Mouse (Mus musculus) splenic B cell, adult 2 months (primary cell): ENCODE measurements around the gene Cotl1.

Experiments
- DNase-seq: peaks from one replicate; pipeline ENCODE4 v3.0.0-alpha.2; 2011; ENCODE audit warnings: low read depth, low spot score
- H3K27me3 ChIP-seq: 2 replicates; pipeline ENCODE4 v1.6.1; 2012; ENCODE audit warnings: mild to moderate bottlenecking, low read length, moderate library complexity, mixed read lengths; ENCODE audit not compliant: control insufficient read depth, poor library complexity, insufficient read depth, severe bottlenecking
- H3K36me3 ChIP-seq: 2 replicates; pipeline ENCODE4 v1.6.1; 2012; ENCODE audit warnings: mild to moderate bottlenecking, low read length, moderate library complexity, mixed read lengths; ENCODE audit not compliant: control insufficient read depth, poor library complexity, insufficient read depth, severe bottlenecking

Gene Cotl1

DNA sequence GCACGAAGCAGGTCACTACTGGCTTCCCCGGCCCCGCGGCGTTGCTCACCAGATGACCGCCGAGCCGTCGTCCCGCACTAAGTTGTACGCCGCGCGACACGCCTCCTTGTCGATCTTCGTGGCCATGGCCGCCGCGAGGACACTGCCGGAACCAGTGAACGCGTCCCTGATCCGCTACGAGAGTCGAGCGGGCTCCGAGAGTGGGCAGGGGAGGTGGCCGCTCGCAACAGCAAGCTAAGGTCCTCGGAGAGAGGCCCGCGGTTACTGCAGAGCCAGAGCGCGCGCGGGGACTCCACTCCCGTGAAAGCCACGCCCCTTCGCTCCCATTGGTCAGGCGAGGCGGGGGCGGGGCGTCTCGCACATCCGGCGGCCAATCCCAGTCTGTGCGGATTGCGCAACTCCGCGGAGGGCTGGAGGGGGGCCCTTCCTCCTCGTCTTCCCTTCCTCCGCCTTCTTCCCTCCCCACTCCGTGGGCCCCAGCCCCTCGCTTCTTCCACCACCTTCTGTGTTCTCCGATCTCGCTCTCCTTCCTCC is at the start of gene Cotl1:
Gene Cotl1, minus strand, starts transcription at position 270 of the 534 bp plus-strand sequence.
- Histone ChIP-seq H3K36me3 (no peaks in the 10 kb centered on the region; the same call in 1 of the 2 replicates), H3K27me3 (no peaks in the 10 kb centered on the region)
- peak; percentile 97 for DNase-seq

DNA sequence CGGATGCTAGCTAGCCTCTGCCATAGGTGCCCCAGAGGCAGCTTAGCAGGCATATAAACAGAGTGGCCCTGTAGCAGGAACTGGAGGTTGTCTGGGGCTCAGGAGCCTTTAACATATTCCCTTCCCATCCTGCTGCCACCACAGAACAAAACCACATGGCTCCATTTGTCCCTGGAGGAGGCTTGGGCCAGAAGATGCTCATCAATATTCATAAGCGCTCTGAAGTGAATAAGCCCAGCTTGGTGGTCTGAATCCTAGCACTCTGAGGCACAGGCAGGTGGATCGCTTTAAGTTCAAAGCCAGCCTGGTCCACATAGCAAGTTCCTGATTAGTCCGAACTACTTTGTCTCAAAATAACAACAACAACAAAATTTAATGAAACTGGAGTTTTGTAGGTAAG is 47.7 kb upstream of the Cotl1 start:
- no peaks in the 10 kb centered on the region for H3K36me3 ChIP-seq
- no peaks in the 10 kb centered on the region for H3K27me3 ChIP-seq

DNA sequence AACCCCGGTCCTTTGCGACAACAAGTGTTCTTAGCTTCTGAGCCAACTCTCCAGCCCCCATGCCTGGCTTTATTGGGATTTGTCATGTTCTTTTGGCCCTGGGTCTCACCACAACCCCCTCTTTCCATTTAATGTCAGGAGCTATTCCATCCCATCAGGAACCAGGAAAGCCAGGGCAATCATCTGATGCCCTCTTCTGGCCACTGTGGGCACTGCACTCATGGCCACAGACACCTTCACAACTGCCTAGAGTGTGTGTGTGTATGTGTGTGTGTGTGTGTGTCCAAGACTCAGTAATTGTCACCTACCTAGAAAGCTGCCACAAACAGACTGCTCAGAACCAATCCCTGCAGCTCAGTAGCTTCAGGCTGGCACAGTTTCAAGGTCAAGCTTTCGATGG is 46.8 kb upstream of the Cotl1 start:
- Histone ChIP-seq H3K27me3 (no peaks in the 10 kb centered on the region), H3K36me3 (no peaks in the 10 kb centered on the region)
- peak; percentile 51 for DNase-seq

More for the DNA sequence above, 47.7 kb upstream of the Cotl1 start:
- DNase-seq, result no peak

DNA sequence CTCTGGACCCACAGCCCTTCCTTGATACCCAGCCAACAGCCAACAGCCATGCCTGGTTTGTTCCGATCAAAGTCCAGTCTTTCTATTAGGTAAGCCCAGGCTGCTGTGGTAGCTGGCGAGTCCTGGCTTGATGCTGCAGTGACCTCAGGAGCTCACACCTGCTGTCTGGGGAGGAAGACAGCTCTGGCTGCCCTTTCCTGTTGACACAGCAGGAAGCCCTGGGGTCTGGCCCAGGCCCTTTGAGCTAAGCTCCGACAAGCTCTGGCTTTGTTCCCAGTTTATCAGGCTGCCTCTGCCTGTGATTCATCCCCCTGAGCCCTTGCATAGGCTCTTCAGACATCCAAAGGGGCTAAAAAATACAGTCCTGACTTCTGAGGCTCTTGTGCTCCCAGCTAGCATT is 45.3 kb upstream of the Cotl1 start:
- Histone ChIP-seq H3K36me3 (no peaks in the 10 kb centered on the region), H3K27me3 (no peaks in the 10 kb centered on the region)
- no peak for DNase-seq

DNA sequence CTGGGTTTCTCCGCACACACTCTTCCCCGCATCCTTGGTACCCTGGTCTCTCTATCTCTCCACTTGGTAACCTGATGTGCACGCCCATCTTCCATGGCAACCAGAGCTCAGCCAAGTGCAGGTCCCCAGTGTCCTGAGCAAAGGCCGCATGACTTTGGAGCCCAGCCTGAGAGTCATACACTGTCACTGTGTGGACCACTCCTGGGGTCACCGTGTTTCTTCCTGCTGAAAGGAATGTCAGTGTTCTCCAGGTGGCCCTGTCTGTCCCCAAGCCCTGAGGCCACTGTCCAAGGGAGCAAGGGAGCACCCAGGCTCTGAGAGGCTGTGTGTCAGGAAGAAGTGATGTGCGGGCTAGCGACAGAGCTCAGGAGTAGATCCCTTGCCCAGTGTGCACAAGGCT is 42.9 kb upstream of the Cotl1 start:
- DNase-seq, result no peak
- H3K27me3 ChIP-seq, result no peaks in the 10 kb centered on the region
- no peaks in the 10 kb centered on the region; the same call in 1 of the 2 replicates for H3K36me3 ChIP-seq

DNA sequence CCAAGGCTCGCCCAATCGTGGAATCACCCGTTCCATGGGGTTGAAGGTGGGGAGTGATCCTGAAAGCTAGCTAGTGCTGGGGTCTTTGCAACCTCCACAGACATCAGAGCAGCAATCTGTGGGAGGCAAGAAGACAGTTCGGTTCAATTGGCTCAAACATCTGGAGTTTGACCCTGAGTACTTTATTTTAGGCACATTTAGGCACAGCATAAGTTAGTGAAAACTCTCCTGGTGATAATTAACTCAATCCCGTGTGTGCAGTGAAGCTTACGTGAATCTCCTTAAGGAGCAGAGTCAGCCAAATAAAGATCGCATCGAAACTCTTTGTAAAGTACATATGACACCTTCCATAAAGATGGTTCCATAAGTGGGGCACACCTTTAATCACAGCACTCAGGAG is 41.6 kb upstream of the Cotl1 start:
- Histone ChIP-seq H3K36me3 (no peaks in the 10 kb centered on the region; the same call in 1 of the 2 replicates), H3K27me3 (no peaks in the 10 kb centered on the region)
- no peak for DNase-seq

DNA sequence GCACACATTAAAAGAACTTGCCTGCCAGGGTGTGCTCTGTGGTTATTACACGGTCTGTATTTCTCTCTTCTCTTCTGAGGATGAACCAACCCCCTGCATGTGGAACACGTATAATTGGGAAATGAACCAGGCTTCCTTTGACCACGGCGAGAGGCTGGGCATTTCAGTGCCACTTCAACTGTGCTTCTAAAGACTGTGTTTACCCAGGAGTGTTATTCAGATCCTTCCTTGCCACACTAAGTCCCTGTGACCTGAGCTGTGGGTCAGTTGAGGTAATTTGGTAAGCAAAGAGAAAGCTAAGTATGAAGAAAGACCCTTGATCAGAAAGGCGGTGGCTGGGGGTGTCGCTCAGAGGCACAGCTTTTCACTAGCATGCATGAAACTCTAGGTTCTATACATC is 41.0 kb upstream of the Cotl1 start:
- DNase-seq, result no peak
- no peaks in the 10 kb centered on the region; the same call in 1 of the 2 replicates for H3K36me3 ChIP-seq
- H3K27me3 ChIP-seq, result no peaks in the 10 kb centered on the region

DNA sequence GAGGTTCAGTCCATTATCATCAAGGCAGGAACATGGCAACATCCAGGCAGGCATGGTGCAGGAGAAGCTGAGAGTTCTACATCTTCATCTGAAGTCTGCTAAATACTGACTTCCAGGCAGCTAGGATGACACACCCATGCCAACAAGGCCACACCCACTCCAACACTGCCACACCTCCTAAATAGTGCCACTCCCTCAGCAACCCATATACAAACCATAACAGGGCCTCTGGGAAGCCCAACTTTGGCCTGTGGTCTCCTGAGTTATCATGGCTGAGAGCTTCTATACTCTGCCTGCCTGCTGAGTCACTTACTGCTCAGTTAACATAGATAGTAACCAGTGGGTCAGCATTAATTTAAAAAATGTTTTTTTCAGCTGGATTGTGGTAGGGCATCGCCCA is 32.8 kb upstream of the Cotl1 start:
- Histone ChIP-seq H3K36me3 (peaks cover 9% of the 10 kb centered on the region), H3K27me3 (no peaks in the 10 kb centered on the region)
- no peak for DNase-seq

DNA sequence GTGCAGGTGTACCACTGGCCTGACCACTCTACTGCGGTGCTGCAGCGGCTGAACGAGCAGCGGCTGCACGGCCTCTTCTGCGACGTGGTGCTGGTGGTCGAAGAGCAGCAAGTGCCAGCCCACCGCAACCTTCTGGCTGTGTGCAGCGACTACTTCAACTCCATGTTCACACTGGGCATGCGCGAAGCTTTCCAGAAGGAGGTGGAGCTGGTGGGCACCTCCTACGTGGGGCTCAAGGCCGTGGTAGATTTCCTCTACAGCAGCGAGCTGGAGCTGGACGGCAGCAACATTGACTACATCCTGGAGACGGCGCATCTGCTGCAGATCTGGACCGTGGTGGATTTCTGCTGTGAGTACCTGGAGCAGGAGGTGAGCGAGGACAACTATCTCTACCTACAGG is 29.3 kb upstream of the Cotl1 start:
- DNase-seq, result no peak

DNA sequence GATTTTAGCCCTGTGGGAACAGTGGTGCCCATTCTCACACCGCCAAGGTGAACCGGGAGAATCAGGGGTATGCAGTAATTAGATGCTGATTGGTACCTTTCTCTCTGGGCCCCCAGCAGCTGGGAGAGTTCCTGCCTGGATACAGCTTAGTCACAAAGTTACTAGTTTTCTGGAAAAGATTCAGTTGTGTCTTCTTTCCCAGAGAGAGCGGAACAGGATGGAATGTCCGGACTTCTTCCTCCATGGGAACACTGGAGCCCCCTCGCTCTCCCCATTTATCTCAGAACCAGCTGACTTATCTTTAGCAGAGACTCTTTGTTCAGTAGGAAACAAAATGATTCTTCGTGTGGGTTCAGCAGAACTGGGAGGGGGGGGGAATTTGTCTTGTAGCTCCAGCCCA is 22.4 kb upstream of the Cotl1 start:
- no peak for DNase-seq
- no peaks in the 10 kb centered on the region for H3K27me3 ChIP-seq
- H3K36me3 ChIP-seq, result no peaks in the 10 kb centered on the region

More for the DNA sequence above, 29.3 kb upstream of the Cotl1 start:
- peaks cover 9% of the 10 kb centered on the region for H3K36me3 ChIP-seq
- H3K27me3 ChIP-seq, result no peaks in the 10 kb centered on the region

DNA sequence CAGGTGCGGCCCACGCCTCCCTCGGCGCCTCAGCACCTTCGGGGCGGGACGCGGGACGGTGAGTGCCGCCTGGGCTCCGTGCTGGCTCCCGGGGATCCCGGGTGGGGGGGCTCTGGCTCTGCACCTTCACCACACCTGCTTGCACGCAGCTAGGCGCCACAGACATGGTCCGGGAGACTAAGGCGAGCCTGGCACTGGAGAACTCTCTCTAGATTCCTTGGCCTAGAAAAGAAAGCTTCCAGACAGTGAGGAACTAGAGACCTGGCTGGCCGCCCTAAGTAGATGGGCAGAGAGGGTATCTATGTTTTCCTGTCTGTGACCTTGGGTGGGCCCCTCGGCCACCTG is 22.0 kb upstream of the Cotl1 start:
- Histone ChIP-seq H3K36me3 (no peaks in the 10 kb centered on the region), H3K27me3 (no peaks in the 10 kb centered on the region)
- no peak for DNase-seq

DNA sequence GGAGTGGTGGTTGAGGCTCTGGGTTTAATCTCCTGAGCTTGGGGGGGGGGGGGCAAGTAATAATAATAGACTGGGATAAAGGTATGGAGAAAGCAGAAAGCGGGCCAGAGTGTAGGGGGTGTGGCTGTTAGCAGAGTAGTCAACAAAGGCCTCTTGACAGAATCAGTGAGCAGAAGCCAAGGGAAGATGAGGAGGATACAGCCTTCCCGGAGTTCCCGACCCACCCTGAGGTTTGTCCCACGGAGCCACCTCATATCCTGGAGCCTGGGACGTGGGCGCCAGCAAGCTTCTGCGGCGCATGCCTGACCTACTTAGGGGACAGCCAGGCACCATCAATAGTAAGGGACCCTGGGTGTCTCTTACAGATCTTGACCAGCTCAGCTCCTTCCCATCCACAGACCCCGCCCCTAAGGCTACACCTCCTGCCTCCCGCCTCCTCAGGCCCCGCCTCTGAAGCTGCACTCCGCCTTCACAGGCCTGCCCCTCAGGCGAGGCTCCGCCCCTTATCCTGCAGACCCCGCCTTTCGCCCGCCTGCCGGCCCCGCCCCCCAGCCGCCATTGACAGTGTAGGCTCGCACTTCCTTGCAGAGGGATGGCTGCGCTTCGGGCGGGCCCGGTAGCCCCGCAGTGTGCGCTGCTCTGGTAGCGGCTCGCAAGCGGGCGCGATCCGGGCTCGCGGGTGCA is 21.5 kb upstream of the Cotl1 start, which contains the start of gene Klhl36:
Gene Klhl36, plus strand, starts transcription at position 561 of the 684 bp plus-strand sequence.
- DNase-seq, result peak; percentile 96
- Histone ChIP-seq H3K36me3 (no peaks in the 10 kb centered on the region), H3K27me3 (no peaks in the 10 kb centered on the region)

DNA sequence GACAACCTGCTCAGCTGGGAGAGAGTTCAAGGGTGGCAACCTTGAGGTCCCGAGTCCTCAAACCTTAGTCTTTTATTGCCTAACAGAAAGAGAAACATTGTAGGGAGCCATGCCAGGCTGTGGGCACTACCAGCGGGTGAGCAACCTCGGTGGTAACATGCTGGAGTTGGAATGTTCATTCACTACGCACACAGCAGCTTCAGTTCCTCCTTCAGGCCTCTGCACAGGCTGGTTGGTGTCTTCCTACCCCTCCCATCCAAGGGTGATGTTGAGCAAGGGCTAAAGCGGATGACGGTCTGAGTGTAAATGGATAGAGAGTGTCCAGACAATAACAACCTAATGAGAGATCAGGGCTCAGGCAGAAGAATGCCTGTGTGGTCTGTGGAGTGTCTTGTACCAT is 17.4 kb upstream of the Cotl1 start:
- DNase-seq, result no peak
- H3K27me3 ChIP-seq, result no peaks in the 10 kb centered on the region

DNA sequence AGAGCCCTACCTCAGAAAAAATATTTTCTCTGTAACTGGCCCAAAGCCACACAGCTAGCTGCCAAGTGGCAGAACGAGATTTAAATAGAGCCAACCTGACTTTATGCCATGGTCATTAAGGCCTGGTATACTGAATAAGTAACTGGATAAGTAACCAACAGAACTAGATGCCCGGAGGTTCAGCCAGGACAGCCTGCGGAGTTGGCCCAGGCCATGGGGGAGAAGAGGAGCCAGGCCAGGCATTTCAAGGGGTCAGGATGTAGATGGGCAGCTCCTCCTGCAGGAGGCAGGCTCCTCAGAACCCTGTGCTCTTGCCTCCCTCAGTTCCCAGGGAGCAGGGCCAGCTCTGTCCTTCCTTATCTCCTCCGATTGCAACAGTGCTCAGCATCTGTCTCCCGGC is 15.3 kb upstream of the Cotl1 start:
- Histone ChIP-seq H3K36me3 (no peaks in the 10 kb centered on the region), H3K27me3 (no peaks in the 10 kb centered on the region)
- no peak for DNase-seq

More for the DNA sequence above, 17.4 kb upstream of the Cotl1 start:
- no peaks in the 10 kb centered on the region for H3K36me3 ChIP-seq

DNA sequence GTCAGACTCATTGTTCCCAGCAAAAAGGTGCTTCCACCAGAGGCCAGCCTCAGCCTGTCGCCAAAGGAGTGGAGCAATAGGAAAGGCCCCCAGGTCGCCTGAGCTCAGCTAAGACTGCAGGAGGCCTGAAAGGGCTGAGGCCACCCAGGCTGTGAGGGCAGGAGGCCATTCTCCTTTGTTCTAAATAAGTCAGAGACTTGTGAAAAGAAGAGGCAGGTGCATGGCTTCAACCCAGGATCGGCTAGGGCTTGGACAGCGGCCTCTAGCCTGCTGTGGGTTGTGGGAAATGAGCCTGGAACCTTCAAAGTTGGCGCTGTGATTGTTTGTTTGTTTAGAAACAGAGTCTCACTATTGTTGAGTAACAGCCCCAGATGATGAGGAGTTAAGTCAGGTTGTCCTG is 13.7 kb upstream of the Cotl1 start:
- Histone ChIP-seq H3K36me3 (no peaks in the 10 kb centered on the region), H3K27me3 (no peaks in the 10 kb centered on the region)
- DNase-seq, result no peak

DNA sequence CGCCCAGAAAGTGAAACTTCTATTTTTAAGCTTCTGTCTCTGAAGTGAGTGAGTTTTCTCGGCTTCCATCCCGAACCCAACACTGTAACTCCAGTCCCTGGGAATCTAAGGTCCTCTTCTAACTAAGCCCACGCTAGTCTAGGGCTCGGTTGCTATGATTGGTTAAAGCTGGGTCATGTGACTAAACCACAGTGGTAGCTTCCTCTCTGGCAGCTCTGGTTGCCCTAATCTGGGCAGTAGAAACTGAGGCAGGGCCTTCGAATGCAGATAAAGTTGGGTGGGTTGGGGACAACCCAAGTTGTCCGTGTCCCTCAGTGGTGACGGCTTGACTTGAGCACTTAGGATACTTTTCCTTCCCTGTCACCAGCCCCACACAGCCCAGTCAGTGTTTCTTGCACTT is 13.2 kb upstream of the Cotl1 start:
- H3K36me3 ChIP-seq, result no peaks in the 10 kb centered on the region
- H3K27me3 ChIP-seq, result no peaks in the 10 kb centered on the region
- DNase-seq, result no peak
